Mouse (Mus musculus) heart, postnatal 0 days (tissue): ENCODE results near the gene Xrcc2.

Experiments
- CTCF ChIP-seq: IDR thresholded peaks from 2 replicates; pipeline ENCODE4 v1.5.1; 2016; ENCODE audit warnings: antibody characterized with exemption, control low read depth, low read depth
- EP300 ChIP-seq: IDR thresholded peaks from 2 replicates; pipeline ENCODE4 v1.6.1; 2016; ENCODE audit warnings: antibody characterized with exemption, low read depth

GRCm38 (mm10) chr5:25748613-25749012, 43.0 kb upstream of the Xrcc2 start:
- TF ChIP-seq CTCF: no peak
- no peak for TF ChIP-seq EP300
